Mouse (Mus musculus) lung, postnatal 10 days (tissue): ENCODE results near the gene Grm8.
"Not testable (repeated sequence)": the region's sequence is repeated elsewhere in the genome, so short reads cannot be mapped to it uniquely, and the experiment has no call there.

Experiments used
- DNase-seq: peaks from one replicate; pipeline ENCODE4 v3.0.0; 2021

Gene Grm8

DNA sequence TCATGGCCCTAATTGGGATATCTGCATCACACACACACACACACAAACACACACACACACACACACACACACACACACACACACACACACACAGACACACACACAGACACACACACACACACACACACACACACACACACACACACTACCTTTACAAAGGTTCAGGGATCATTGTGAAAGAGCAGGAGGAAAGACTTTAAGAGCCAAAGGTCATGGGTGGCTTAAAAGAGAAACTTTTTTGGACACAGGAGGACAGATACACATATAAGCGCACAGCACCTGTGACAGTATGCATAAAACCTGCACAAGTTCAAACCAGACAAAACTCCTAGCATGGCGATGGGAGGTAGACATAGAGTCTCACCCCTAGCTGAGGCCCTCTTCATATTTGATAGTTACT, 315.2 kb downstream of the Grm8 start:
- DNase-seq = not testable (repeated sequence)

DNA sequence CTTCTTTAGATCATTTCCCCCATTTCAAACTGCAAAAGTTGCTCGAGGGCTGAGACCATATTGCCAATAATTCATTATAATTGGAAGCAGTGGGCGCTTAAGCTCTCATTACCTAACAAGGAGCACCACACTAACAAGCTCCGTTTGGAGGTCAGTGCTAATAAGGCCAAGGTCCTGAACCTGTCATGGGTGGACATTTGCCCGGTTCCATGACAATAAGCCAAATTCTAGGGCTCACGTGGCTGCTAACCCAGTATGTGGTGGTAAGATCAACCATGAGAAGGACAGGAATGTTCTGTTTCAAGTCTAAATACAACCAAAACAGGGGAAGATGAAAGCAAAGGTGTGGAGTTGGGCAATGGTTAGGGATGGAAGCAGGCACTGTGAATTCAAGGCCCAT, 322.2 kb downstream of the Grm8 start:
- DNase-seq = no peak

DNA sequence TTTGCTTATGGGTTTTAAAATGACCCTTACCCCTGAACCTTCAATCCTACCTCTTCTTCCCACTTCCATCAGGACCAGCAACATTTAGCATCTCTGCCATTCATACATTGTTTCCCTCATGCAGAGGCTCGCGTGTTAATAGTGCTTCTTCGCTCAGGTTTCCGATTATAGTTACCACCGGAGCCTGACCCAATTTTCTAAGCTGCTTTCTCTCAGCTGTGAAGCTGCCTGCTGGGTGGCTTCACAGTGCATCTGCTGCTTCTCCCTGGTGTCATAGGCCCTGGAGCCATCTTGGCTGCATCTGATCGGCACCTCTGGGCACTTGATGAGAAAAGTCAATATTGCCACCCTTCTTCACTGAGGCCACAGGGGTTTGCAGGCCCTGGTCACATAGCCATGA, 325.0 kb downstream of the Grm8 start:
- no peak for DNase-seq

DNA sequence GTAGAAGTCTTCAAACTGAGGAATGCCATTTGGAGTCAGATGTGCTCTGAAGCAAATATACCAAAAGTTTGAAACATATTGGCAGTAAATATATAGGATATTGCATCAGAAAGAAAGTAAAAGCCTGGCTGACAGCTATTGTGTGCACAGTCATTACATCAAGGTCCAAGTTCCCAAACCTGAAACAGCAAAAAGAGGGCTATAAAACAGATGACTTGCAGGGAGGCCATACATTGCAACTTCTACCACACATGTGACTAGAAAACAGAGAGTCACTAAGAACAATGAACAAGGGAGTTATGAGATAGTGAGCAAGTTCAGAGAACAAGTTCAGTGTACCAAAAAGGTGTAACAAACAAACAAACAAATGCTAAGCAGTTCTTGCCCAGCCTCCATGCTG, 328.2 kb downstream of the Grm8 start:
- DNase-seq = no peak

DNA sequence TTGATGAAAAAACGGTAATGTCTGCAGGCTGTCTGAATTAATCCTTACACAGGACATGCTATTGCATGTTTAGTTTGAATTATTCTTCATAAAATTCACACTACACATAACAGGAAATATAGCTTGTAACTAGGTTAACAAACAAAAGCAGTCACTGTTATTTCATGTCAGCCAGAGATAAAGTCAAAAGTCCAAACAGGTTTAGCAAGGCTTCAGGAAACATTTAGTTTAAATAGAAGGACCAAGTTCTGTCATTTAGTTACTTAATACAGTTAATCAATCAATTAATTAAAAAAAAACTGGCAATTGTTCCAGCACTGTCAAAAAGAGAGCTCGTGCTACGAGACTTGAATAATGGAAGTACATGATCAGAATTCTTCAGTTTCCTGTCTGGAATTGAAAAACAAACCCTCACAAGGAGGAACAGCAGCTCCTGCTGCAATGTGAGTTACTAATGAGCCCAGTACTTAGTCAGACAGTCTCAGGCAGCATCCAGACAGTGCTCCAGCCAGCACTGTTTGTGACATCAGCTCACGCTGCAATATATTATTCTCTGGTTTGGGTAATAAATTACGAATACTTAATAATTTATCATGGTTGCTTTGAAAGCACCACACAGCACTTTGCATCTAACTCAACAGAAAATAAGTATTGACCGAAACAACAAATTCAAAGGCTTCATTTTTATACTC, 334.0 kb downstream of the Grm8 start:
- DNase-seq = no peak

DNA sequence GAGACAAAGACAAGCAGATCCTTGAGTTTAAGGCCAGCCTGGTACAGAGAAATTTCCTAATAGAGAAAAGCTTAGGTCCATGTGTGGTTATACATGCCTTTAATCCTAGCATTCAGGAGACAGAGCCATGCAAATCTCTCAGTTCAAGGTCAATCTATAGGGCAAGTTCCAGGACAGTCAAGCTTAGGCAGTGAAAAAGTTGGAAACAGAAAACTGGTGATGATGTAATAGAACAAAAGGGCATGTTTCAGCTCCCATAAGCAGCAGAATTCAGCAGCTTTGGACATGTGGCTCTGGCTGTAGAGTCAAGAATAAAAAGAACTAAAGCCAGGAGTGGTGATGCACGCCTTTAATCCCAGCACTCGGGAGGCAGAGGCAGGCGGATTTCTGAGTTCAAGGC, 336.2 kb downstream of the Grm8 start:
- DNase-seq = no peak

DNA sequence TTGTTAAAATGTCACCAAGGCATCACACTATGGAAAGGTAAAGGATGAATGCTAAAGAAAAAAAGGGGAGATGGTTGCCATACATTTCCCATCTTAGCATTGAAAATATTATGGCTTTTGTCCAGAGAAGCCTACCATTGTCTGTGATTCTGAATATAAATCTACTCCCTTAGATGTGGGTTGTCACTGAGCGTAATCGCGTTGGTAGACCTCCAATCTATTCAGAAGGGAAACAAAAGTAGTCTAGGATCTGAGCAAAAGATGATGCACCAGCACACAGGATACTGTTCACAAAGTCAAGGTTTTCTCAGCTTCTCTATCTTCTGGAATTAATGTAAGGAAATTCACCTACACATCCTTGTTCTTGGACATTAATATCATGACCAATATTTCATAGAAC, 345.4 kb downstream of the Grm8 start:
- DNase-seq = no peak

DNA sequence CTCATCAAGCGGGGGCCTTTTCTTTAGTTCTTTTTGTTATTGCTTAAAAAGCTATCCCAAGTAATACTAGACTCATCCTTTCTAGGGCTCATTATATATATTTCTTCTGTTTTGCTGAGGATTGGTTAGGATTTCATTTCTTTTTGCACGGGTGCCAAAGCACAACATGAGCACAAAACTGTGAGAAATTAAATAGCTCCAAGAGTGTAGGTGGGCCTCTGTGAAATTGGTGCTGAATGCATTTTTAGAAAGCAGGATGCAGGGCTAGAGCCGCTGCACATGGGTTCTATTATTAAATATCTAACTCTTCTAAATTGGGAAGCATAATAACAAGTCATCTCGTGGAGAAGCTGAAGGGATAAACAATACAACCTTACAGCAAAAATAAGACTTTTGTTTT, 345.8 kb downstream of the Grm8 start:
- no peak for DNase-seq

DNA sequence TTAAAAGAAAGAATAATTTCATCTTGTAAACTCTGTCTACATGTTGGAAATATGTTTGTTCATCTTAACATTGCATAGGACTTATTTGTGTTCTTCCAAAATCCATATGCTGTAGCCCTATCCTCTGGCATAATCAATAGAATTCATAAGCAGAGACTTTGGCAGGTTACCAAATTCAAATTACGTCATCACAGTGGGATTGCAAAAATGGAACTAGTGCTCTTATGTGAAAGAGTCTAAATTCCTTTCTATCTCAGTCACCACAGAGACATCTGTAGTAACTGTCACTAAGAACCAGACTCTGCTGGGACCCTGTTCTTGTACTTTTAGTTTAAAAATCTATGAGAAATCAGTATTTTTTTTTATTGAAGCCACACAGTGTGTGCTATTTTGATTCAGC, 352.7 kb downstream of the Grm8 start:
- DNase-seq = no peak

DNA sequence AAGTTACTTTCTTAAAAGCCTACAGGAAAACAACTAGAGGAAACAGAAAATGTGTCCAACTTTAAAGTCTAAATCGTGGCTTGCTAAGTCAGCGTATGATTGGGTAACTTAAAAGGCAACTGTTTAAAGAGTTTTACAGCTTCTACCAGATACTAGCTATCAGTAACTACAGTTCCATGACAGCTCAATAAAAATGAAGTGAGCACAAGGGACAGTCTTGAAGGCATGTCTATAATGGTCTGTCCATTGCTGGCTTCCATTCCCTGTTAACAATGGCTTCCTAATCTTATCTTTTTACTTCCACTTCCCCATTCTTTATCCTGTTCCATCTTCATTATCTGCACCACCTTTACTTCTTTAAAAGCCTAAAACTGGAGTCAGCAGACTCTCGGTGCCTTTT, 353.6 kb downstream of the Grm8 start:
- no peak for DNase-seq

DNA sequence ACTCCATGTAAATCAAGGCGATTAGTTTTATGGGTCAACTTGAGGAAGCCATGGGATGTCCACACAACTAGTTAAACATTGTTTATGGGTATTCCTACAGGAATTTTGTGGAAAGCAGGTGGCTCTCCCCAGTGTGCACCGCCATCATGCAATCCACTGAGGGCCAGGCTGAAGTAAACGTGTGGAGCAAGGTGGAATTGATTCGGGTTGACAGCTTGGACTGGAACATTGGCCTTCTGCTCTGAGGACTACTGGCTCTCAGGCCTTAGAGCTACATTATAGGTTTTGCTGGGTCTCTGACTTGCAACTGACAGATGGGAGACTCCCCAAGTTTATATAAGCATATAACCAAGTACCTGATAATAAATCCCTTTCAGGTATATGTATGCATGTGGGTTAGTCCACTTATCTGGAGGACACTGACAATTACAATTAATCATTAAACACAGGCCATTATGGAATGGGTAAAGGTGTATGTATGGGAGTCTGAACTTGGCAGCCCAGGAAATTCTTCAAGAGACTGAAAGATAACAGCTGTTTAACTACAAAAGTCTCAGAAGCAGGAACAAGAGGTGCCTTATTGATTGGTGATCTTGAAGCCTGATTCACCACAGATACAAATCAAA, 359.2 kb downstream of the Grm8 start:
- DNase-seq = no peak

DNA sequence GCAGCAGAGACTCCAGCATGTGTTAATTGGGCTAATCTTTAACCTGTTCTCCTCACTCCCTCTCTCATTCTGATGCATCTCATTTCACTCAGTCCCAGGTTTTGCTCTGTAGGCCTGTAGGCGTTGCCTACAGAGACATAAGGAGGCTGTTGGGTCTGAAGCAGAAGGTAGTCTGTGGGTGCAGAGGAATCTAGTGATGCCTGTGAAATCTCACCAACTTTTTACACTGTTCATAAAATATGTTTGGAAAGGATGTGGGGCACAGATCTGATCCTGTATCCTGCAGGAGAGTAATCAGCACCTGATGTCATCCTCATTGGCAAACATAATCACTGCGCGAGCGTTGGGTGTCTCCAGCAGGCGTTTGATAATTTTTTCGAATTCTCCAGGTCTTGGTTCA, 372.9 kb downstream of the Grm8 start:
- no peak for DNase-seq

DNA sequence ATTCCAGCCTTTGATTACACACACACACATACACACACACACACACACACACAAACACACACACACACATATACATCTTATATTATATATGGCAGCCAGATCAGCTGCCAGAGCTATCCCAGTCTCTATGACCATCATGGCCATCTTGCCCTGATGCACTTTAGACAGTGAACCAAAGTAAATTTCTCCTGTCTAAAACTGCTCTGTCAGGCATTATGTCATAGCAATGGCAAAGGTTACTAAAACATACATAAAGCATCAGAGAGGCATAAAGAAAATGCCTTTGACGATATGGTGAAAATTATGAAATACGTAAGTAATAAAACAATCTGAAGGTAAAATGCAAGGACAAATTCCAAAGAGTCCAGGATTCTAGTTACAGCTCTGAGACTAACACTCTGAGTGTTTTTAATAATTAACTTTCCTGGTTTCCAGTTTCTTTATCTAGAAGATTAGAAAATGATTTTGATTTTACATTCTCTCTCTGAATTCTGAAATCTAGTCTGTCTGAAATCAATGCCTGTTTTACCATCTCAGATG, 381.6 kb downstream of the Grm8 start:
- DNase-seq = no peak

DNA sequence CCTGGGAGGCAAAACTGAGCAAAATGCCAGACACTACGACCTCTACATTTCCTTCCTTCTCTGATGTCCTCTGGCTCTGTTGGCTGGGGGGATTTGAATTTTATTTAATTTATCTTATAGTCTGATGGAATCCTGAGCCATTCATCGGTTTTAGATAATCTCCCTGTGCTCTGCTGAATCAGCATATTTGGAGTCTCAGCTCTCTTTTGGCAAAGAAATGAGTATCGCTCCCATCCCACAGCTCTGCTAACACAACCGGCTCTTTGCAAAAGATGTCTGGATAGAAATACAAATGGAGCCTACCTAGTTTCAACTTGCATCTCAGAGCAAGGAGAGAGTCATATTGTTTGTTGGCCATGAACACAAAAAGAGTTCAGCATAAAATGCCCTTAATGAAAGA, 388.5 kb downstream of the Grm8 start:
- DNase-seq = no peak

DNA sequence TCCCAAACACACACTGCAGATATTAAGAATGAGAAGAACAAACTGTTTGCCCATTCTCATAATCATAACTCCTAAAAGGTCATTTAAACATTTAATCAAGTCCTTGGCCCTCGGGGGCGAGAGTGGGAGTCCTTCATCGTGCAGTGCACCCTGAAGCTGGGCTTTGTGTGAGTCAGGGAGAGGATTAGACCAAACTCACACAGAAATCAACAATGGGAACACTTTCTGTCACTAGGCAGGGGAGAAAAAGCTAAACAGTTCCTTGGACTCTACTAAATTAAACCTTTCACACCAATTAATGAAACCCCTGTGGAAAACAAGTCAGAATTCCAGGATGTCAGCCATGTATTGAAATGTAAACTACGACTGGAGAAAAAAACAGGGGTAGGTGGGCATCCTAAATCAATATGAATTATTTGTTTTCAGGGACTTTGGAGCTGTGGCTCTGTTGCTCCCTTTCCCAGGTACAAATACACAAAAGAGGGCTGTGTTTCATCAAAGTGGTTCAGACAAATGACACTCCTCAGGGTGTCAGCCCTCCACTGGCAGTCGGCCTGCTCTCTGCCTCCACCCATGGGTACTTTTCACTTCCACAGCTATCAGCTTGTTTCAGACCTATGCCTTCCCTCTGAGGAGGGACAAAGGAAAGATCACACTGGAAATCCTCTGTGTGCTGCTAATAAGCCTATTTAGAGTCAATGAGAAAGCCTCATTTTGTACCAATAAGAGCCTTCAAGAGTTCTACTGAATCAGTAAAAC, 389.1 kb downstream of the Grm8 start:
- no peak for DNase-seq

DNA sequence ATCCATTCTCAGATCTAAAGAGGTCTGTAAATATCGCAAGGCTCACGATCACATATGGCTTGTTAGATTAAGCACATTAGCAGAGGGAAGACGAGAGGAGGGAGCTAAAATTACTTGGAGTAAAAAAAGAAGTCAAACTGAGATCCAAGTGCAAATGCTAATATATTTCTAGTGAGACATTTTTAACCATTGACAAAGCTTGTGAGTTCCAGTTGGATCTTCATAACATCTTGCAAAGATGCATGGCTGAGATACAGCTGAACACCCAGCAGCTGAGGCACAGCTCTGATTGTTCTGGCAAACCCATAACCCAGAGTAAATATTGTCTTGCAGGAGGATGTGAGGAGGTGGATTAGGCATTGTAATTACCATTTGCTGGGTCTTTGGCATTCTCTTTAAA, 445.6 kb downstream of the Grm8 start:
- no peak for DNase-seq

DNA sequence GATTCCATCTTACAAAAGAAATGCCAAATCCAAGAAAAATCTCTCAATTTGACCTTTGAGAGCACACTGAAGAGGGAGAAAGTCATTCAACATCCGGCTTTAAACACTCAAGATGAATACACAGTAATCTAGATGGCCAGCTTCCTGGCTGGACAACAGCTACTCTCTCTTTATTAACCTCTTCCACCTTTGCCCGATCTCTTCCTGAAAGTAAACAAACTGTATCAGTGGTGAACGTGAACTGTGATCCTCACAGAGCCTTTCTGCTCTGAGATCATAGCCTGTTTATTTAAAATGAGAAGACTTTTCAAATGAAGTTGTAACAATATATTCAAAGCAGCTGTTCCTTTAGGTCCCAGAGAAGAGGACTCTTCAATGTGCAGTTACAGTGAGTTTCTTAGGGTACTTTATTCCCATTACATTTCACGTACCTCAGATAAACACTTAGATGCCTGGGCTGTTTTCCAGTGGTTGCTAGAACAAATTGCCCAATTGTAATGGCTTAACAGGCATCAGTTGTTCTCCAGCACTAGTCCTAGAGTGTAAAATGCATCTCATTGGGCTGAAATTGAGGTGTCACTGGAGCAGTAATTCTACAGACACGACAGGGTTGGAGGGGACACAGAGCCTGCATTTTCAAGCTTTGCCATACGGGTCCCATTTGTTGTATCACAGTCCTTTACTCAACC, 473.1 kb downstream of the Grm8 start:
- DNase-seq = no peak

DNA sequence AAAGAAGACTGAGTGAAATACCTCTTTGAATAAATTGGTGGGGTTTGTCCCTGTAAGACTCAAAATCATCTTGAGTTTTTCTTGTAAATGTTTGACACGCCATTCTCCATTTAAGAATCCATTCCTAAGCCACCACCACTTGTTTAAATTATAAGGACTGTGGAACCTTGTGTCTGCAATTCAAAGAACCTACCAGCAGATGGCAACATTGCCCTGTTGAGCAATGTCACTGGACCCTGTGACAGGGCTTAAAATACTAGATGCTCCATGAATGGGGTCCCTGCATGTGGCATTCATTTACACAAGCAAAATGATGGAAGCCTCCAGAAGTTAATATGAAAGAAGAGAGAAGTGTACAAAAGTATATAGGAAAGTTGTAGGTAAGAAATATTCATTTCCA, 477.5 kb downstream of the Grm8 start:
- DNase-seq = peak; percentile 17

DNA sequence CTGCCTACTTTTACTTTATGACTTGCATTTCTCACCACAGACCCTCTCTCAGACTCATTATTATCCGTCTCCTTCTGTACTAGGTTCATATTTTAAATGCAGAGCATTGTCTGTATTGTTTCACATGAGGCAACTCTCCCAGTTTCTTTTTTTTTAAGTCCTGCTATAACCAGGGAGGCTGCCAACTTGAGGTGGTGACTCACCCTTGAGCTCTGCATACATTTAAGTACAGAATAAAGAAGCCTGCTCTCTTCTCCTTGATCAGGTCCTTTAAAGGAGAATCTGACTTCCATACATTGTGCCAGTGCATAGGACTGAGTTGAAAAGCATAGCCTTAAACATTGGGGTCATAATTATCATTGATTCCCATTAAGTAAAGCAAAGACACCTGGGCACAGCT, 488.5 kb downstream of the Grm8 start:
- DNase-seq = no peak

DNA sequence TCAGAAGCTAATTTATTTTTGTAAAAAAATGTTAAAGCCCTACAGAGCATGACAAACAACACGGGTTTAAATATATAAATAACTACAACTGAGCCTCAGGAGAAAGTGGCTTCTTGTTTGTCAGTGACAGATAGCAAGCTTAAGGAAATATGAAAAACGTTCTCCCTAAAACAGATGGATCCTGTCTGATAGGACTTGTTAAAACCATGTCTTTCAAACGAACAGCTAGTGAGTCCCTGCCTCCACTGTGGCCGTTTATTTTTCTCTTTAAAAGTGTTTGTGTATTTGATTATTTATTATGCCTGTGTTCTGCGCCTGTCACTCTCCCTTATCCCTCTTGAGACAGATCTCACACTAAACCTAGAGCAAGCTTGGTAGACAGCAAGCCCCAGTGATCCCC, 489.9 kb downstream of the Grm8 start:
- no peak for DNase-seq

DNA sequence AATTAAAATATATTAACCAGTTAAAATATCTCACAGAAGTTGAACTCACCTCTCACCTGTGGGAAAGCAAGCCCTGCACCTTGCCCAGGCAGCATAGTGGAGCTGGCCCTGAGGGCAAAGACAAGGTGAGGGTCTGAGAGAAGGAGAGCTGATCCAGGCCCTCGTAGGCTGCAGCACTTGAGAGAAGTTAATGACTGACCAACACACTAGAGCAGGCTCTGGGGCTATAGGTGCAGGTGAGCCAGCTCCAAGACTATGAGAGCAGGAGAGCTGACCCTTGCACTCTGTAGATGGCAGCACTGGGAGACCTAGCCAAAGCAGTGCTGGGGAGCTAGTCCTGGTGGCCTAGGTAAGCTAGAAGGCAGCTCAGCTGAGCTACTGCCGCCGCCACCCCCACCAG, 499.1 kb downstream of the Grm8 start:
- DNase-seq = no peak

DNA sequence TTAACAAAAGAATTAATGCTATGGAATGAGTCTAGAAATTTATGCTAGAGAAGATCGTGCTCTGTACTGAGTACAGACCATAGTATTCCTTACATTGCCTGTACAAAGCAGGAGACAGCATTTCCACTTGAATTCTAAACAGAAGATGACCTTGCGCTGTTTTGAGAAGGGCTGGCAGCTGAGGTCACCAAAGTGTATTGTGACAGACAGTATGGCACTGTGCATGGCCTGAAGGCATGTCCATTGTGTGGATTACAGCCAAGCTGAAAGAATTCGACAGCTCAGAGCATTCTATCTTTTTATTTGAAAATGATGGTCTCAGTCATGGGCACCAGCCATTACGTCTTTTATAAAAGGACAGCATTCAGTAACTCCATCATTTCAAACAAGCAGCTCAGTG, 517.5 kb downstream of the Grm8 start:
- DNase-seq = no peak

DNA sequence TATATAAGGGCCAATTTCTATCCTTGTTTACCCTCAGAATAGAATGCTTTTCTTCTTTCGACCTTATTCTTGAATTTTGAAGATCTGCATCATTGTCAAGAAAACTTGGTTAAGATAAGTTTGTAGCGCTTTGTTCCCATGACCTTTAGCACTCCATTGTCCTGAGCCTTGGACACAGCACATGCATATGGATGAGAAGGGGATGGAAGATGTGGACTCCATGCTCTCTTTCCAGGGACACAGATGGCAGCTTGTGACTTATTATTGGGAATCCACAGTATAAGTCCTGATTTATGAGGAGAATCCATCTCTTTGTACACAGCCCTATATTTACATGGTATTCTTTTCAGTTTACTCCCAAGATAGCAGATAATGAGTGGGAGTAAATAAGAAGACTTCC, 554.5 kb downstream of the Grm8 start:
- DNase-seq = no peak

DNA sequence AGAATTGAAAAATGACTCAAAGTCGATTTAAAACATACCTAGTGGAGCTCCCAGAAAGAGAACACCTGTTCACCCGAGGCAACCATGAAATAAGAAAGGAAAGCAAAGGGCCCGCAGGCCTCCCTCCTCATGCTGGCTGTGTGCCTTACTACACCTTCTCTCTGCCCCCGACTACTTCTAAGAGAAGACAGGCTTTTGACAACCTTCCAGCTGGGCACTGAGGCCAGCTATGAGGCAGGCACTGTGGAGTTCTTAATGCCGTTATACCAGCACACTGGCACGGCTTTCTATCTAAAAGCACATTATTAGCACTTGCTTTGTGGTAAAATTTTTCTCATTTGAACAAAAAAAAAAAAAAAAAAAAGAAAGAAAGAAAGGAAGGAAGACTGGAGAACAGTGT, 589.5 kb downstream of the Grm8 start:
- DNase-seq = no peak
